Mouse (Mus musculus): ENCODE results near the gene Srrt.

Srrt gene

GRCm38 (mm10) chr5:137307071-137307912, at the start of gene Srrt:
TSS of gene Srrt (minus strand) at chr5:137307674.
- peak; percentile 92 for DNase-seq (ENCODE audit: low spot score)

DNA sequence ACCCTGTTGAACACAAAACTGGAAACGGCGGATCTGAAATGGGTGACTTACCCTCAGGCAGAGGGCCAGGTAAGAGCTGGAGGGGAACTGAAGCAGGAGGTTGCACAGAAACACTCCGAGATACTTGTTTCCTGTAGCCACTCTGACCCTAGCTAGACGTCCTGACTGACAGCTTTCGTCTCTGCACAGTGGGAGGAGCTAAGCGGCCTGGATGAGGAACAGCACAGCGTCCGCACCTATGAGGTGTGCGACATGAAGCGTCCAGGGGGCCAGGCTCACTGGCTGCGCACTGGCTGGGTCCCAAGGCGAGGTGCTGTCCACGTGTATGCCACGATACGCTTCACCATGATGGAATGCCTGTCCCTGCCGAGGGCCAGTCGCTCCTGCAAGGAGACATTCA, 46.6 kb upstream of the Srrt start:
- DNase-seq (ENCODE audit: low spot score): no peak

GRCm38 (mm10) chr5:137352011-137352975, 44.8 kb upstream of the Srrt start:
- DNase-seq (ENCODE audit: low spot score): peak; percentile 76

GRCm38 (mm10) chr5:137351394-137351793, 43.9 kb upstream of the Srrt start:
- no peak for DNase-seq (ENCODE audit: low spot score)

DNA sequence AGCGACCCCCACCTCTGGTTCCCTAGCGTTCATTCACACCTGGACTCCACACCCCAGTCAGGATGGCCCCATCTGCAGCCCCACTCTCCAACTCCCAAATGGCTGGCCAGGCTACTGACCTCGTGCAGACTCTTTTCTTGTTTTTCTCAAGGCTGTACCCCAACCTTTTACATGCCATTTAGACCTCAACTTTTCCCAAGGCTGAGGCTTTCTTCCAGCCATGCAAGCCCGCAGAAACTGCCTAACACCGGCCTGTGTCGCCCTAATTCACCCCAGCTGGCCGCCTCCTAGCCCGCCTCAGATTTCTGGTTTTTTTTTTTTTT, 43.5 kb upstream of the Srrt start:
- no peak for DNase-seq (ENCODE audit: low spot score)

DNA sequence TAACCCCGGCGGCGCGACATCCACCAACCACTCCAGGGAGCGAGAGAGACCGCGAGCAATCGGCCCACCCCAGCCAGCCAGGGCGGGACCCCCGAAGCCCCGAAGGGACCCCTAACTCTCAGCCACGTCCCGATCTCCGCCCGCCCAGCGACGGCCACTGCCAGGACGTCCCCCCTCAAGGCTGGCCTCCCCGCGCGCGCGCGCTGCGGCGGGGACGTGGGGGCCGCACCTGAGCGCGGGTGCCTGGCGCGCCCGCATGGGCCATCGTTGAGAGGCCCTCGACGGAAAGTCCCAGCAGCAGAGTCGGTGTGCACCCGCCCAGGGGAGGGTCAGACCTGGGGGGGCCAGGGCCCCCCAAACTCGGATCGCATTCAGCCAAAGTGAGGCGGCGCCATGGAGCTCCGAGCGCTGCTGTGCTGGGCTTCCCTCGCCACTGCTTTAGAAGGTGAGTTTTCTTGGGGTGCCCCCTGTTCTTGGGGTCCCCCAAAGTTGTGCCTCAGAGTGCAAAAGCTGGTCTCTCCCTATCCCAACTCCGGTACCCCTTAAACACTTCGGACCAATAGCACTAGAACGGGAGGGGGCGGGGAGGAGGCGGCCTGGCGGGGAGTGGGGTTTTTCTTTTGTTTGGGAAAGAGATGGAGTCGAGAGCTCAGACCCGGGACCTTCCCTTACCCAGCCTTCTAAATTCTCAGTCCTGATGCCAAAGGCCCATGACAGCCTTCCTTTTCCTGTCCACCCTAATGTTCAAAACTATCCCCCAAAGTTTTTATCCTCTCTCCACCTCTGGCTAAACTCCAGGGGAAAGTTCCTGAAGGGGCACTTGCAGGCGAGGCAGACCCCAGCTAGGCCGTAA, 43.0 kb upstream of the Srrt start:
- DNase-seq (ENCODE audit: low spot score): no peak

GRCm38 (mm10) chr5:137349384-137350204, 42.1 kb upstream of the Srrt start, which contains the start of gene Ephb4:
TSS of gene Ephb4 (plus strand) at chr5:137350109.
- DNase-seq (ENCODE audit: low spot score): peak; percentile 94

DNA sequence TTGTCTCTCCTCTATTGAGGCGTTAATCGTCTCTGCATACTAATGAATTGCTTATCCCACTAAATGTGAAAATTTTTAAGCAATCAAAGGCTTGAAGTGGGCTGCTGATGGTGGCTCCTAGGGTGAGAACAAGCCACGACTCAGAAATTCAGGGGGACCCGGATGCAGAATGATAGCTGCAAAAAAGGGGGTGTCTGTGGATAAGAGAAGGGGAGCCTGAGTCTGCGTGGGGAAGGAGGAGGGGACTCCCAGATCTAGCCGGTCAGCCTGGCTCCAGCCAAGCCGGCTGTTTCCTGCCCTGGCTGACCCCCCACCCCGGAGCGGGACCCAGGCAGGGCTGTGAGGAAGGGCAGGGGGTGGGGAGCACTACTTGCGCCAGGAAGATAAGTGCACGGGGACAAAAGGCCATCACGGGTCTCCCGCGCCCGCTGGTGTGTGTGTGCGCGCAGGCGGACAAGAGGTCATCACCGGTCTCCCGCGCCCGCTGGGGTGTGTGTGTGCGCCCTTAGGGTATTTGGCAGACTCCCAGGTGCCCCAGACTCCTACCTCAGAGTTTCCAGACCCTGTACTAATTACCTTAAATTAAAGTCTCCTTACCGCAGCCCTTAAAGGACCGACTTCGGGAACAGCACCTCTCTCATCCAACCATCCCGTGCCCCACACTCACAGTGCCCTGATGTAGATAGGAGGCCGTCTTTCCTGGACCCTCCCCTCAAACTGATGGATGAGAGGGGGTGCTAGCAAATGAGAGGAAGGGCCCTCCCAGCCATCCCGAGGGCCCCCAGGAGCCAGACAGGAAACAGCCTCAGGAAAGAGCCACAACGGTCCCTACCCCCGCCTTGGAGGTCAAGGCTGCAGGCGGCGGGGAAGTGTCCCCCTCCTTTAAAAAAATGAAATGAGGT, 41.3 kb upstream of the Srrt start:
- peak; percentile 69 for DNase-seq (ENCODE audit: low spot score)

- no peak for DNase-seq (ENCODE audit: low spot score)
Observed at GRCm38 (mm10) chr5:137347856-137348255, 40.4 kb upstream of the Srrt start.

DNA sequence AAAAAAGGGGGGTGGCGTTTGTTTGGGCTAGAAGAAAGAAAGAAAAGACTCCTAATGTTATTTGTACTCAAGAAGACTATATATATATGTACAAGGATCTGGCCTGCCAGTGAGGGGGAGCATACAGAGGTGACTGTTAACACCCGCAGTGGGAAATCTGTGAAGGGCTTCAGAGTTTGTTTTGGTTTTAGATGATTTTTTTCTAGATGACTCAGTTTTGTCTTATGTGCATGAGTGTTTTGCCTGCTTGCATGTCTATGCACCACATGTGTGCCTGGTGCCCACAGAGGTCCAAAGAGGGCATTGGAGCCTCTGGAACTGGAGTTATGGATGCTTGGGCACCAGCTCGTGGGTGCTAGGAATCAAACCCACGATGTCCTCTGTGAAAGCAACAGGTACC, 39.5 kb upstream of the Srrt start:
- no peak for DNase-seq (ENCODE audit: low spot score)

- no peak for DNase-seq (ENCODE audit: low spot score)
Observed at GRCm38 (mm10) chr5:137346388-137346787, 38.9 kb upstream of the Srrt start.

DNA sequence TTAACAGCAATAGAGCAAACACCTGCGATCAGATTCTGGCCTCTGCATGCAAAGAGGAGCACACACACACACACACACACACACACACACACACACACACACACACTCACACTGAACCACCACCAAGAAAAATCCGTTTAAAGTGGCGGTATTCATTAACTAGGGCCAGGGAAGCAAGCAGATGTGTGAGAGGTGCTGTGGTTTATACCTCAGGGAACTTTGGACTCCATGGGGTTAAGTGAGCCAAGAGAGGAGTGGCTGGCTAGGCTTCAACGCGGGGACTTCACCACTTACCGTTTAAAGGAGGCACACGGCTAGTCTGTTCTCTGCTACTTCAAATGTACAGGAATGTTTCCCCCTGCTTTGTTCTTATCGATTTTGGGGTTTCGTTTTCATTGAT, 38.3 kb upstream of the Srrt start:
- DNase-seq (ENCODE audit: low spot score): no peak

- DNase-seq (ENCODE audit: low spot score): no peak
Observed at GRCm38 (mm10) chr5:137343869-137344268, 36.4 kb upstream of the Srrt start.

DNA sequence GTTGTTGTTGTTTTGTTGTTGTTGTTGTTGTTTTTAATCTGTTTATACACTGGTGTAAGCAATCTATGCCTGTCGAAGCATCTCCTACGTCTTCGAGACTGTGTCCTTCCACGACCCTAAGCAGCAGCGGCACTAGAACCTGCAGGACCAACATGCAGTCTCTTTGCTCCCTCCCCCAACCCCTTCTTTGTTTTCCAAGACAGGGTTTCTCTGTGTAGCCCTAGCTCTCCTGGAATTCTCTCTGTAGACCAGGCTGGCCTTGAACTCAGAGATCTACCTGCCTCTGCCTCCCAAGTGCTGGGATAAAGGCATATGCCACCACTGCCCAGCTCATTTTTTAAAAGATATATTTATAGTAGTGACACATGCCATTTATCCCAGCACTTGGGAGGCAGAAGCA, 35.9 kb upstream of the Srrt start:
- no peak for DNase-seq (ENCODE audit: low spot score)

GRCm38 (mm10) chr5:137342407-137343012, 35.0 kb upstream of the Srrt start:
- DNase-seq (ENCODE audit: low spot score): no peak

DNA sequence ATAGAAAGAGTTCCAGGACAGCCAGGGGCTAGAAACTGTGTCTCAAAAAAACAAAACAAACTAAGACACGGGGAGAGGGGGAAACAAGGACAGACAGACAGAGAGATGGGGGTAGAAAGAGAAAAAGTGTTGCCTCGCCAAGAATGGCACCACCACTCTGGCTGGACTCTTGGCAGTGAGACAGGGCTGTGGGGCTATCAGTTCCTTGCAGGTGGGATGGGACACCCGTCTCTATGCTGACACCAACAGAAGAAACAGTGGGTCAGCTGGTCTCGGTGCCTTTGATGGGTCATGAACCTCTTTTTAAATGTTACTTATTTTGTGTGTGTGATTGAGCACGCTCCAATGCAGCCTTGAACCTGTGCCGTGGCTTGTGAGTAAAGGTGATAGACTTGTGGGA, 32.7 kb upstream of the Srrt start:
- DNase-seq (ENCODE audit: low spot score): no peak

DNA sequence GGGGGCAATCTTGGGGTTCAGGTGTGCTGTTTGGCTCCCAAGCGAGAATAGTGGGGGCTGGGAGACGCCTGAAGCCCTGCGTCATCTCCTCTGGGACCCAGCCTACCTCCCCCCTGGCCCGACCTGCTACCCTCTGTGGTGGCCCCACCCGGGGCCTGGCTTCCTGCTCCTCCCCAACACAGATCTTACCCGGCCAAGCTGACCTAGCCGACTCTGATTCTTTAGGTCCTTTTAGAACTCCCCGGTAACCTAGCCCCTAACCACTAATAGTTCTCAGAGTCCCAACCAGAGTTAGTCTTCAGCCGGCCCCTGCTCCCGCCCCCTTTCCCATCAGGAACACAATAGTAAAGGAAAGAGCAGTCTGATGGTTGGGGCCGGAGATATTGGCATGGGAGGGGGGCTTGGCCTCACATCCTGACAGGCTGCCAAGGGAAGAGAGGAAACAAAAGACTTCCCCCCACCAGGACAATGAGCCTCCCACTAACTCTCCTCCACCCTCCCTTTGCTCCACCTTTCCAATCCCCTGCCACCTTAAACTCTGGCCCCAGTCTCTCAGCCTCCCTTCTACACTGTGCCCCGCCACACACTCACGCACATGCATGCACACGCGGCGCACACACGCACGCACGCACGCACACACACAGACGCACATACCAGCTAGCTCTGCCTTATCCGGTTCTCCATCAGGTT, 32.0 kb upstream of the Srrt start:
- peak; percentile 65 for DNase-seq (ENCODE audit: low spot score)

DNA sequence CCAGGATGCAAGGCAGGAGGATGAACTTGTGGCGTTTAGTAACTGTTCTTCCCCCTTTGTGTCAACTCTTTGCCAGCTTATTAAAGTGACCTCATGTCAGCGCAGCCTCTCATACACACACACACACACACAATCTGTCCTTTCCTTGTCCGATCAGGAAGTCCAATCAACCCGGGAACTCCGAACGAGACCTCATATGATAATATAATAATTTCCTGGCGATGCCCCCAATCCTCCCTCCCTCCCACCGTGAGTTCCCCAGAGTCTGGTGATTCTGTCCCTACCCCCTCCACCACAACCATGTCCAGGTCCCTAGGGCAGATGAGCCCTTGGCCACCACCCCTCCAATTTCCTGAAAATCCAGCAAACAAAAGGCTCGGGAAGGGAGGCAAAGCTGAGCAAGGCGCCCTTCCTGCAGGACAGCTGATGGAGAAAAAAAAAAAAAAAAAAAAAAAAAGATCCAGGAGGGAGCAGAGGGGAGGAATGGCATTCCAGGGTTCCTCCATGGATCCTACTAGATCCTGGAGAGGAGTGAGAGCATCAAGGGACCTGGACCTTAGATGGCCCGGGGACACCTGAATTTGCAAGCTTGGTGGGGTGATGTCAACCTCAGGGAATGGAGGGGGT, 31.3 kb upstream of the Srrt start:
- DNase-seq (ENCODE audit: low spot score): peak; percentile 57

GRCm38 (mm10) chr5:137338256-137338655, 30.8 kb upstream of the Srrt start:
- peak; percentile 94 for DNase-seq (ENCODE audit: low spot score)
